Mouse (Mus musculus): ENCODE measurements around the gene Epop. TPM values are rescaled to one million over a fixed set of nuclear protein-coding genes. Genes with fewer than 3 reads are reported as not detected.

Epop gene
- polyA plus RNA-seq, 1 experiment from 2014 or later, result 3.7 TPM

DNA sequence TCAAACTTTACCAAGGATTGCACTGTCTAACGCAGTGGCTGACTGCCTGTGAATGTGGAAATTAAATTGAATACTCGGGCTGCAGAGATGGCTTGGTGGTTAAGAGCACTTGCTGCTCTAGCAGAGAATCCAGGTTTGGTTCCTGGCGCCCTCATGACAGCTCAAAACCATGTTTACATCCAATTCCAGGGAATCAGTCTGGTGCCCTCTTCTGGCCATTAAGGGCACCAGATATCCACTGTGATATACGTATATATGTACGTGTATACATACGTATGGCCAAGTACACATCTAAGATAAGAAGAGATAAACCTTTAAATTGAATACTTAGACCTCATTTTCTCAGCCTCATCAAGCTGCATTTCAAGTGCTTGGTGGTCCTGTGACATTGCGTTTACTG lies 36.7 kb upstream of the Epop start:
- no peak overlapping the region for H3K4me3 ChIP-seq (replicated peaks)
- WGBS, result 93% methylated on average over 7 of the region's 7 CpGs
- no peak overlapping the region for H3K4me2 ChIP-seq (replicated peaks)
- H3K27me3 ChIP-seq (replicated peaks), result peaks cover 5% of the 10 kb centered on the region; the same call in 1 of the 2 replicates
- H3K9me3 ChIP-seq, result no peaks in the 10 kb centered on the region
- H3K27ac ChIP-seq, result no peak overlapping the region
- peaks cover 39% of the 10 kb centered on the region for H3K4me1 ChIP-seq (replicated peaks)
- H3K9ac ChIP-seq, result no peak overlapping the region
- peaks cover 37% of the 10 kb centered on the region for H3K36me3 ChIP-seq
- no peak for ATAC-seq

- WGBS, result 91% methylated on average over 13 of the region's 13 CpGs
- Histone ChIP-seq H3K4me1 (replicated peaks) (peaks cover 47% of the 10 kb centered on the region), H3K9me3 (no peaks in the 10 kb centered on the region), H3K27me3 (replicated peaks) (peaks cover 5% of the 10 kb centered on the region; the same call in 1 of the 2 replicates), H3K4me2 (replicated peaks) (peak overlapping the region; percentile 87; the same call in 1 of the 2 replicates), H3K36me3 (peaks cover 31% of the 10 kb centered on the region), H3K4me3 (replicated peaks) (peak overlapping the region; percentile 90; the same call in 1 of the 2 replicates), H3K27ac (no peak overlapping the region), H3K9ac (no peak overlapping the region)
- no peak for ATAC-seq
Observed at GRCm38 (mm10) chr11:97665431-97665830, 35.9 kb upstream of the Epop start.

GRCm38 (mm10) chr11:97664771-97665240 lies 35.3 kb upstream of the Epop start:
- peaks cover 5% of the 10 kb centered on the region; the same call in 1 of the 2 replicates for H3K27me3 ChIP-seq (replicated peaks)
- WGBS, result 38% methylated on average over 6 of the region's 6 CpGs
- H3K27ac ChIP-seq, result no peak overlapping the region
- peaks cover 44% of the 10 kb centered on the region for H3K4me1 ChIP-seq (replicated peaks)
- no peak overlapping the region for H3K9ac ChIP-seq
- peak overlapping the region; percentile 87 for H3K4me2 ChIP-seq (replicated peaks)
- H3K9me3 ChIP-seq, result no peaks in the 10 kb centered on the region
- peaks cover 28% of the 10 kb centered on the region for H3K36me3 ChIP-seq
- peak overlapping the region; percentile 90 for H3K4me3 ChIP-seq (replicated peaks)
- no peak for ATAC-seq

DNA sequence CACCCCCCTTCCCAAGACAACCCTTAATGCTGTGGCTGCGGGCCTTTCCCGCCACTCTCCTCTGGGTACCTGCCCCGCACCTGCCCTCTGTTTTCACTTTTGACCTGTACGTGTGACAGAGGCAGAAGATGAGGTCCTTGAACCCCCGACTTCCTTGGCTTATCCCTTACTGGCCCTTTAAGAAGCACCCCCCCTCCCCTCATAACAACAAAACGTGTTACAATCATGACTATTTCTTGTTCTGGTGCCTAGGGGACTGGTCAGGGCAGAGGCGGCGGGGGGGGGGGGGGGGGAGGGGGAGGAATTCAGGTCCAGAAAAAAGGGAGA lies 34.8 kb upstream of the Epop start:
- Histone ChIP-seq H3K27me3 (replicated peaks) (peaks cover 5% of the 10 kb centered on the region; the same call in 1 of the 2 replicates), H3K36me3 (peaks cover 25% of the 10 kb centered on the region), H3K9me3 (no peaks in the 10 kb centered on the region), H3K4me3 (replicated peaks) (peak overlapping the region; percentile 90), H3K9ac (peak overlapping the region; percentile 84), H3K4me1 (replicated peaks) (peaks cover 44% of the 10 kb centered on the region), H3K4me2 (replicated peaks) (peak overlapping the region; percentile 87), H3K27ac (peak overlapping the region; percentile 92)
- under 1% methylated on average over 6 of the region's 8 CpGs for WGBS
- ATAC-seq, result no peak

DNA sequence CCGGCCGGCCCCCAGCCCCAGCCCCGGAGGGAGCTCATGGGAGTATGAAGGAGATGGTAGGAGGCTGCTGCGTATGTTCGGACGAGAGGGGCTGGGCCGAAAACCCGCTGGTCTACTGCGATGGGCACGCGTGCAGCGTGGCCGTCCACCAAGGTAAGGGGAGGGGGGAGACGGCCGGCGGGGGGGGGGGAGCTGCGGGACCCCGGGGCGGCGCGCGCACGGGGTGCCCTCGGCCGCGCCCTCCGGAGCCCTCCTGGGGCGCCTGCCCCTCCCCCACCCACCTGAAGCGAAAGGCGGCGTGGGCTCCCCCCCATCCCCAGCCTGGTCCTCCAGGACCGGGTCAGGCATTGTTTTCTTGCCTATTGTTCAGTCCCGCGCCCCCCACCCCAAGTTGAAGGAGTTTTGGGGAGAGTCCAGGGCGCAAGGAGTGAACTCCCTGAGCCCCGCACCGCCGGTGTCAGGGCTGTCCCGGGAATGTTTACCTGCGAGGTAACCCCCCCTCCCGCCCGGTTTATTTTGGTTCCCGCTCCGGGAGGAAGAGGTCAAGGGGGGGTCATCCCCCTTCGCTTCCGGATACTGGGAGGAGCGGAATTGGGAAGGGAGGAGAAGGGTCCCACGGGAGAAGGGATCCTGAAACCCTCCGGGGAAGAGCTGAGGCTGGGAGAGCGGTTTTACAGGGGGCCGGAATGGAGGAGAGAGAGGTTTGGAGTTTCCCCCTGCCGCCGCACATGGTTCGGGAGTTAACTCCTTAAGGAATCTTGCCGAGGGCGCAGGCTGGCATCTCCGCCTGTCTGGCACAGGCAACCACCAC lies 34.2 kb upstream of the Epop start:
- WGBS, result under 1% methylated on average over 29 of the region's 57 CpGs
- peak overlapping the region; percentile 90 for H3K4me3 ChIP-seq (replicated peaks)
- peak overlapping the region; percentile 84 for H3K9ac ChIP-seq
- peaks cover 19% of the 10 kb centered on the region for H3K36me3 ChIP-seq
- H3K27me3 ChIP-seq (replicated peaks), result peaks cover 5% of the 10 kb centered on the region; the same call in 1 of the 2 replicates
- ATAC-seq, result no peak
- peak overlapping the region; percentile 87 for H3K4me2 ChIP-seq (replicated peaks)
- no peaks in the 10 kb centered on the region for H3K9me3 ChIP-seq
- peaks cover 41% of the 10 kb centered on the region for H3K4me1 ChIP-seq (replicated peaks)
- peak overlapping the region; percentile 92 for H3K27ac ChIP-seq

DNA sequence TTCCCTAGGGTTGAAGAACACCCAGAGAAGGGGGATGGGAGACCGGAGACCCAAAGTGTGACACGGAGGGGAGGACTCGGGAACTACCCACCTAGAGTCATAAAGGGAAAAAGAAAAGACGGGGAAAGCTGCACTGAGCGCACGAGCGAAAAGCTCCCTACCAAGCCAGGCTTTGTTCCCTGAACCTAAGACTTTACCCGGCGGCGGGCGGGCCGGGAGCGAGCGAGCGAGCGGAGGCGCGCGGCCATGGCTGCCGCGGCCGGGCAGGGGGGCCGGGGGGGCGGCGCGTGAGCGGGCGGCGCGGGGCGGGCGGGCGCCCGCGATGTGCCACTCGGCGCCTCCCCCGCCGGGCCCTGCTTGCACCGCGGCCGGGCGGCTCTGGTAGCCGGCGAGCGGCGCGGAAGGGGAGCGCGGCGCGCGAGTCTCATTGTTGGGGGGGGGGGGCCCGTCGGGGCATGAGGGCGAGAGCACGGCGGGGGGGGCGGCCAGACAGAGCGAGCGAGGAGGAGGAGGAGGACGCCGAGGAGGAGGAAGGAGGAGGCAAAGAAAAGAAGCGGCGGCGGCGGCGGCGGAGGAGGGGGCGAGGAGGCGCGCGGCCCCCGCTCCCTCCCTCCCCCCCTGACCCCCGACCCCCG lies 33.5 kb upstream of the Epop start, which contains the start of gene Mllt6:
Mllt6 (plus strand) TSS at position 522 of the 635 bp plus-strand sequence.
- peak; percentile 35 for ATAC-seq
- H3K9me3 ChIP-seq, result no peaks in the 10 kb centered on the region
- under 1% methylated on average over 47 of the region's 76 CpGs for WGBS

DNA sequence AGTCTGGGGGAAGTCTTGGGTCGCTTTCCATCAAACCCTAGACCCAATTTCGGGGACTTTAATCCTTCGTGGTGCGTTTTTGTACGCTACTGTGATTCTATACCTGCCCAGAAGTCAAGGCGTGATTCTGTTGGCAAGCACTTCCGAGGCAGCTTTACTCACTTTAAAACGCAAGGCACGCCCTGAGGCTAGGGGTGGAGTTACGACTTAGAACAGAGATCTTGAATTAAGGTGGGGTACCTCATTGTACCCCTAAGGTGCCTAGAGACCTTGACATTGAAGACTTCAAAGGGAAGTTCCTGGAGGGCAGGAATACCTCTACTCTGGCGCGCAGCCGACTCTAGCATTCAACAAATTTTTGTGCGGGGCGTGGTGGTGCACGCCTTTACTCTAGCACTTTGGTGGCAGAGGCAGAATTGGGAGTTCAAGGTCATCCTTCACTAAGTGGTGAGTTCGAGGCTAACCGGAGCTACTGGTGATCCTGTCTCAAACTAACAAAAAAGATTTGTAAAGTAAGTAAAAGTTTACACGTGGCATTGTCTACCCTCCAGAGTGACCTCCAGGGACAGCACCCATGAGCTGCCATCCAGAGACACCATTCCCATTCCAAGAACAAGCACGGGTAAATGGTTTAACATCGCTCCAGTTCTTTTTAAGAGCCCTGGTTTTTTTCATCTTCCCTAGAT lies 32.8 kb upstream of the Epop start:
- H3K4me1 ChIP-seq (replicated peaks), result peaks cover 41% of the 10 kb centered on the region
- H3K4me3 ChIP-seq (replicated peaks), result peak overlapping the region; percentile 90
- no peaks in the 10 kb centered on the region for H3K9me3 ChIP-seq
- ATAC-seq, result peak; percentile 4; the same call in 1 of the 2 replicates
- peaks cover 5% of the 10 kb centered on the region; the same call in 1 of the 2 replicates for H3K27me3 ChIP-seq (replicated peaks)
- peaks cover 19% of the 10 kb centered on the region for H3K36me3 ChIP-seq
- peak overlapping the region; percentile 84 for H3K9ac ChIP-seq
- 1% methylated on average over 21 of the region's 21 CpGs for WGBS
- peak overlapping the region; percentile 92 for H3K27ac ChIP-seq
- H3K4me2 ChIP-seq (replicated peaks), result peak overlapping the region; percentile 87

More for the DNA sequence above, 33.5 kb upstream of the Epop start, which contains the start of gene Mllt6:
- Histone ChIP-seq H3K27me3 (replicated peaks) (peaks cover 5% of the 10 kb centered on the region; the same call in 1 of the 2 replicates), H3K4me1 (replicated peaks) (peaks cover 39% of the 10 kb centered on the region), H3K4me2 (replicated peaks) (peak within 1 kb of the TSS; percentile 87), H3K27ac (peak within 1 kb of the TSS; percentile 92), H3K4me3 (replicated peaks) (peak within 1 kb of the TSS; percentile 90), H3K36me3 (peaks cover 19% of the 10 kb centered on the region), H3K9ac (peak within 1 kb of the TSS; percentile 84)

- Histone ChIP-seq H3K36me3 (peaks cover 13% of the 10 kb centered on the region), H3K27me3 (replicated peaks) (peaks cover 5% of the 10 kb centered on the region; the same call in 1 of the 2 replicates), H3K4me1 (replicated peaks) (peaks cover 44% of the 10 kb centered on the region), H3K4me3 (replicated peaks) (peak overlapping the region; percentile 90), H3K9ac (peak overlapping the region; percentile 36), H3K9me3 (no peaks in the 10 kb centered on the region), H3K27ac (peak overlapping the region; percentile 92), H3K4me2 (replicated peaks) (peak overlapping the region; percentile 87)
- WGBS, result under 1% methylated on average over 20 of the region's 20 CpGs
- ATAC-seq, result peak; percentile 19
Observed at GRCm38 (mm10) chr11:97661648-97662133, 32.2 kb upstream of the Epop start.

DNA sequence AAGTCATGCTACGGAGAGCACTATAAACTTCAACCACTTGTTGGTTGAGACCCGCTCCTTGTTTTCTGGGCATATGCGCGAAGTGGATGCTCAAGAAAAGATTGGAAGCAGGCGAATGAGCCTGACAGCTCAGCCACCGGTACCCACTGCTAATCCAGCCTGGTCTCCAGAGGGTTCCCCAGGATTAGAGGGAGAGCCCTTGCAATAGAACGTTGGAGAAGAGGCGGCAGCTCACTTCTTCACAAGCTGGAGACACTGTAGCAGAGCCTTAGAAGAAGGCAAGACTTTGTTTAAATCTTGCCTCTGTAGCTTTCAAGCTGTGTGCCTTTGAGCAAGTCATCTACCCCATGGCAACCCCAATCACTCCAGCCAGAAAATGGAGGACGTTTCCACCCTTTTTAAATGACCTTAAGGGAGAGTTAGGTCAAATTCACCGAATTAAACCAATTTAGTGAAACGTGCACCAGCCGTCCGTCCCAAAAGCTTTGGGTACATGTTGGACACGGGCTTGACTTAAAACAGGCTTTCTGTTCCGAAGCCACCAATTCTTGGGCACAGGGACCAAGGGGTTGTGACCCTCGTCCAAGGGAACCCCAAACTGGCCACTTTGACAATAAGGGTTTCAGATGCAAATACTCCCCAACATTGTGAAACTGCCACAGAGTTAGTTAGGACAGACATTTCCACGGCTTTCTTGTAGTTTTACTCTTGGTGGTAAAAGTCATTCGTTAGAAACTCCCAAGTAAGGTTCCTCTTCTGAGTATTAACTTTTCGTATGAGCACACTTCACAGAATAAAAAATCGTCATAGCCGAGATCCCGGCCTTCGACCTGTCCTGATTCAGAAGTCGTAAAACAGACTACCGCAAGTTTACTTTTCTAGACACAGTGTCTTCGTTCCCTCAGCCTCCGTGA lies 31.5 kb upstream of the Epop start:
- H3K36me3 ChIP-seq, result peaks cover 8% of the 10 kb centered on the region
- no peak for ATAC-seq
- peaks cover 44% of the 10 kb centered on the region for H3K4me1 ChIP-seq (replicated peaks)

GRCm38 (mm10) chr11:97659990-97660714 lies 30.6 kb upstream of the Epop start:
- Histone ChIP-seq H3K27ac (peak overlapping the region; percentile 92), H3K27me3 (replicated peaks) (peaks cover 5% of the 10 kb centered on the region; the same call in 1 of the 2 replicates), H3K9ac (peak overlapping the region; percentile 89), H3K4me3 (replicated peaks) (peak overlapping the region; percentile 90), H3K4me2 (replicated peaks) (peak overlapping the region; percentile 87), H3K9me3 (no peaks in the 10 kb centered on the region), H3K4me1 (replicated peaks) (peaks cover 44% of the 10 kb centered on the region), H3K36me3 (peaks cover under 1% of the 10 kb centered on the region; the same call in 1 of the 2 replicates)
- peak; percentile 81 for ATAC-seq
- under 1% methylated on average over 74 of the region's 78 CpGs for WGBS

More for the DNA sequence above, 31.5 kb upstream of the Epop start:
- WGBS, result 5% methylated on average over 27 of the region's 27 CpGs
- peak overlapping the region; percentile 87 for H3K4me2 ChIP-seq (replicated peaks)
- peaks cover 5% of the 10 kb centered on the region; the same call in 1 of the 2 replicates for H3K27me3 ChIP-seq (replicated peaks)
- peak overlapping the region; percentile 90 for H3K4me3 ChIP-seq (replicated peaks)
- peak overlapping the region; percentile 92 for H3K27ac ChIP-seq
- H3K9ac ChIP-seq, result peak overlapping the region; percentile 37
- no peaks in the 10 kb centered on the region for H3K9me3 ChIP-seq

All from intestine, embryonic 15.5 days (tissue).